Mouse (Mus musculus) ovary, adult 18-20 months (tissue): ENCODE measurements around the gene Gphb5.
"Not testable (repeated sequence)": the region's sequence is repeated elsewhere in the genome, so short reads cannot be mapped to it uniquely, and the experiment has no call there.

Experiments
- DNase-seq: peaks from one replicate; pipeline ENCODE4 v3.0.0; 2022; ENCODE audit warnings: low spot score, mixed read lengths

Gene Gphb5

DNA sequence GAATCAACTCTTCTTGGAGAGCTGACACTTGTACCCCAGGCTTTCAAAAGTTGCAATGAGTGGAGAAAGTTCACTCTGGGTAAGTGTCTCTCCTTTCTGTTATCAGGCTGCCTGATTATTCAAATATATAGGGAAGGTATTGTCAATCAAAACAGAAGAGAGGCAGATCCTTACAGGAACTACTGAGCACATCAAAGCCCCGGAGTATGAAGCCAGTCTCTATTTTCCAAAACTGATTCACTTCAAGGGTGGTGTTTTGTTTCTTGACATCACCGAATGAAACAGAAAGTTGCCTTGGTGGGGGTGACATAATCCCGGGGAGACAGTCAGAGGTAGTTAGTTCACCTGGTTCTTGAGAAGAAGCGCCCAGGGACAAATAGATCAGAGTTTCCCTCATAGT is at the start of gene Gphb5:
Gphb5 (minus strand) TSS at position 101 of the 400 bp plus-strand sequence.
- DNase-seq: no peak

DNA sequence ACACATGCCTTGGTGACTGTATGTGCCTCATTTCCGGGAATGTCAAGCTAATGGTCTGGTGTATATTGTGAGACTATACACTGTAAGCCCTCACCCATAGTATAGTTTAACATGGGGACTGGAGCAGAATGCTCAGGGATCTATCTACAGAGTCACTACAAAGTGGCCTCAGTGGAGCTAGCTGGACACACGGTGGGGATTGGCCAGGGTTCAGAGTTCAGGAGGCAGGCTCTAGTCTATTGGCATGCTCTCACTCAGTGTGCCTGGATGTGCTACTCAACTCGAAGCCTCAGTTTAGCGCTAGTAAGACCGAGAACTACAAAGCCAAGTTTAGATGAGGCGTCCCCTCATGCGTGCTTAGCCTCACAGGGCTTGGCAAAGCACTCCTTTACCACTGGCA is 49.6 kb upstream of the Gphb5 start:
- no peak for DNase-seq

DNA sequence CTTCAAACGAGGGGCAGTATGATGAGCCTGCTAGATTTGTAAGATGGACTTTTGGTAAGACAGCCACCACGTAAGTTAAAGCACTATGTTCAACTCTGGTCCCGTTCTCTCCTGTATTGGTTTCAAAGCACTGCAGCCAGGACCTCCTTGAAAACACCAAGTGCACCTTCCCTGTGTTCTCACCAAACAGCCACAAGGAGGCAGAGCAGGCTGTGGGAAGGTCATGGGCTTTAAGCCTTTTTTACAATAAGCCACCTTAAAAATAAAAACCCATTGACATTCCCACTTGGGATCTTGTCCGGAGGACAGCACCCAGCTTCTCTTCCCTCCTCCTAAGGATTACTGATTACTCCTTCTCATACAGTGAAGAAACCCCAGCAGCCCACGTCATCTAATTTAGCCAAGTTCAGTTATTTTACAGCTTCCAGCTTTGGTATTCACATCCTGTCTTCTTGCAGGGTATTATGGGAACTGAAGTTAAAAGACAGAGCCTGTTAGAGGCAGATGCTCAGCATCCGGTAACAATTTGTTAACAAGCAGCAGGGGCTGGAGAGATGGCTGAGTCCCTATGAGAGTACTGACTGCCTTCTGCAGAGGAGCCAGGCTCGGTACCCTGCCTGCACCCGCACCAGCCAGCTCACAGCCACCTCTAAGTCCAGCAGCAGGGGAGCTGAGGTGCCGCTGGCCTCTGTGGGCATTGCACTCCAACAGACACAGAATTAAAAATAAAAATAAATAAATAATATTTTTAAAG is 47.6 kb upstream of the Gphb5 start:
- no peak for DNase-seq

DNA sequence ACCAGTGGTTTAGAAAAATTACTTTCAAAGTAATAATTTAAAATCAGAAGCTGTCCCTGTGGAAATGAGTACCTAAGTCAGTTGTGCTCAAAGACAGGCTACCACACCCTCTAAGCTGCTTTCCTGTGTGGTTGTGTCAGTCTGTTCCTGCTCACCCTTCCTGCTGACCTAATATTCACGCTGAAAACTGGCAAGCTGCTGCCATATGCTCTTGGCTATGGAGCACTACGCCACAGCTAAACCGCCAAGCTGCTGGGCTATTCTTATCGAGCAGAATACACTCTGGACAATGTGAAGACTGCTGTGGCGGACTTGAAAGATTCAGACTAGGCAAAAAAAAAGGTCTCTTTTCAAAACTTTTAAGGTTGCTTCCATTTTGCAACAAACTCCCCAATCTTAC is 44.0 kb upstream of the Gphb5 start:
- DNase-seq: no peak

DNA sequence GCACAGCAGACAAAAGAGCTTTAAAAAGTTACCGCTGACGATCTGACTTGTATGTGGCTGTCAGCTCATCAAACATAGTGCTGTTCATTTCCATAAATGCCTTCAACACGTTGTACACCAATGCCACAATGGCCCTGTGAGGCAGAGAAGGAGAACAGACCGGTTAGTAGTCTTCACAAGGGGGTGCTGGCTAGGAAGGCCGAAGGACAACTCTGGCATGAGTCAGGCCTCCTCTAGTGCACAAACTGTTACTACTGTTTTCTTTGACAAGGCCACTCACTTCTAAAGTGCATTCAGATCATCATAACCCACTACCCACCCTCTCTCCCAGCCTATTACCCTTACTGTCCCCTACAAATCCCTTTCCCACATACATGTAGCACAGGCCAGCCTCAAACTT is 43.1 kb upstream of the Gphb5 start:
- DNase-seq: no peak

DNA sequence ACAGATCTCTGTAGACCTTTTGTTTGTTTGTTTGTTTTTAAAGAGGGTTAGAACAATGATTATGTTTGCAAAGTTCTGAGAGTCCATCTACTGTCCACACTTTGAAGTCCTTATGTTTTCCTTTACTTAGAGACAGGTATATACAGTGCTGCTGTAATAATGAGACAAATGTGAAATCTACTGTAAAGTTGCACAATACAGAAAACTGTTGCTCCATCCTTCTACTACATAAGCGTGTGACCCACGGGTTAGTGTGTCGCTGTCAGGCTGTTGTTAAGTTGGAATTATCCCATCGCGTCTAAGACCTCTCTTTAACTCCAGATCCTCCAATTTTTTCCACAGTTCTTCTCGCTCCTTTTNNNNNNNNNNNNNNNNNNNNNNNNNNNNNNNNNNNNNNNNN is 36.9 kb upstream of the Gphb5 start:
- DNase-seq: no peak

DNA sequence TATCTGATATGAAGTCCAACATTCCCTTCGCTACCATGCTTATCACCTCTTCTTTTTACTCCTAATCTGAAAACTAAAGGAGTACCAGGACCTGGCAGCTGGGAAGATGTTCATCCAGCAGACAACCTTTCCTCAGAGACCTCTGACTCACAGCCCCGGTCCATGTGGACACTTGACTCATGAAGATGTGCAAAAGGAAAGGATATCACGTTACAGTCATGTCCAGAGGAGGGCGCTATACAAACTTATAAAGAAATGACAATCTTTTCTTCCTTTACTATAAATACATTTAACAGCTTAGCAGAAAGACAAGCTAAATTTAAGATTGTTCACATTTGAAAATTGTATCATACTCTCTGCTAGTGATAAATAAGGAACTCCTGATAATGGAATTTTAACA is 36.4 kb upstream of the Gphb5 start:
- DNase-seq: no peak

DNA sequence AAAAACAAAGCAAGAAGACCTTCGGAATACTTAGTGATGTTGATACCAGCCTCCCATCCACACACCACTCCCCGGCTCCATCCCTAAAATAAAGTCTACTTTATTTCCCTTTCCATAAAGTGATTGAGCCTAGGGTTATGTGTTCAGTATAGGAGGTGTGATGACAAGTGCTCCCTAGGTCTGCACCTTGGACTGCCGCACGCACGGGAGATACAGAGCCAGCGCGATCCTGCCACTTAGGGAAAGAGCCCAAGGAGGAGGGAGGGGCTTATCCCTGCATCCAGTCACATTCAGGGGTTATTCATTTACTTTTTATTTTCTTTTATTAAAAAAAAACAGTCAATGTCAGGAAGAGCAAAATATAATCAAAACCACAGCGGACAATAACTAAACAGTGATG is 34.0 kb upstream of the Gphb5 start:
- DNase-seq: no peak

DNA sequence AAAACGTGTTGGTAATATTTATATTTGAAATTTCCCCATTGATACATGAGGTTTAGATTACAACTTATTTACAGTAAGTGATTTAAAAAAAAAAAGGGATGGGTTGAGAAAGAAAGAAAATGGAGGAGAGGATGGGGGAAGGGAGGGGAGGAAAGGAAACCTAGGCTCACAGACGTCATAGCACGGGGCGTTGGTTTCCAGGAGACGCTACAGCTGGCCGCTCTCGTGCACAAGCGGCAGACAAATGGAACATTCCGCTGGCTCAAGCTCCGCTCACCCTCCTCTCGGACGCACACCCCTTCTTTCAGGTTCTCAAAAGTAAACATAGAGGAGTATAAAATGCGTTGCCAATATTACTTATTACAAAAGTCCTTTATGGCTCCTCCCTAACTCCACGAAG is 33.4 kb upstream of the Gphb5 start:
- DNase-seq: peak; percentile 22

DNA sequence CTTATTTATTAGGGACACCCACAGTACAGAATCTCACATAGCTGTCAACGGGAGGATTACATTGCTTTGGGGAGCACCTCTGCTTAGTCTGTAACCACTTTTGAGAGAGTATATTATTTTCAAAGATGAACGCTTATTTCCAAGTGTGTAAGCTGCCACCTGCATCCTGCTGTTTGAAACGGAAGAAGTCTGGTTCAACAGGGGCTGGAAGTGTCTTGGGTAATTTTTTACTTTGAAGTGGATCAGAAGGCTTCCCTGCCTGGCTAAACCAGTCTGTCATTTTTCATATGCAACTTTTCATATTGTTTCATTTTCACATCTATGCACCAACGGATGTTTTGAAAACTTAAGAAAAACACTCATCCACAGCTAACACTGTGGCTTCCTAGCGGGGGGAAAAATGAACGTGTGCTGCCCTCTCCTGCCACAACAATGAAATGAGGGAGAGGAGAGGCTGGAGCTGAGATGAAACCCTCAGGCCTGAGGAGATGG is 32.9 kb upstream of the Gphb5 start:
- DNase-seq: no peak

DNA sequence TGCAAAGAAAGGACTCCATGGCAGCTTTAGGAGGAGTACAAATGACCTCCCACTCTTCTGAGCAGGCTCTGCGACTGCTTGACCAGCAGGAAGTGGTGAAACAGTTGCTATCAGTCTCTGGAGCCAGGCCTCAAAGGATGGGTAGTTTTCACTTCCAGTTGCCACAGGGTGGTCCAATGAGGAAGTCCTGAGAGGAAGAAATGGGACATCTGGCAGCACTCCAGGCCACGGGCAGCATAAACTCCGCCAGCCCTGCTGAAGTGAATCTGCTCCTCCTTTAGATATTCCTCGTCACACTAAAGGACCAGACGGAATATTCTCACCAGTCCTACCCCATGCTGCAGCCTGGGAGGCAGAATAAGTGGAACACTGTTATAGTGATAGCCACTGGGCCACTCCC is 32.3 kb upstream of the Gphb5 start:
- no peak for DNase-seq

DNA sequence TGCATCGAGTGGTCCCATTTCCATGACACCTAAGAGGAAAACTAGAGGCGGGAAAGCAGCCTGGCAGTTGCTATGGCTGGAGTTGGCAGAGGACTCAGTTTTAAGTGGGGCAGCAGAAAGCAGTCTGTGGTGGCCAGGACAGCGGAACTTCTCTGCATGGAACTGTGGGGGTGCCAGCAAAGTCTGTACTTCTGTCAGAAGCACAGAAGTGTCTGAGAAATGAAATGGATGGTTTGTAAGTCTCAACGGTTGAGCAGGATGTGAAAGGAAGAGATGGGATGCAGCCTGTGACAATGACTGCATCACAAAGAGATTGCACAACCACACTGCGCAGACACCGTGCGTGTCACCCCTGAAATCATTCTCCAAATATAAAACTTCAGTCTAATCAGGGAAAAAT is 29.7 kb upstream of the Gphb5 start:
- no peak for DNase-seq

DNA sequence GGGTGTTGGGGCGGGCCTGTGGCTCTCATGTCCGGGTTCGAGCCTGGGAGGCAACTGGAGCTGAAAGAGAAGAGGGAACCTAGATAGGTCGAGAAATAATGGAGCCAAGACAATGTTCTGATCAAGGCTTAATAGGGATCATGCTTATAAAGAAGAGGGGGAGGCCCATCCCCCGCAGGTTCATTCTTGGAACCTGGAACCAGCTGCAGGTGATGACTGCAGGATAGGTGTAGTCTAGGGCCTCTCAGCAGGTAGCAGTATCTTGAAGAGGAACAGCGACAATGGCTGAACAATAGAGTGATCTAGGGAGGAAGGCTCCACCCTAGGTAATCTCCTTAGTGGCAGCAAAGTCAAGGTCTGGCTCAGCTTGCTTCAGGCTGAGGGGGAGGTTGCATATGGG is 15.8 kb upstream of the Gphb5 start:
- not testable (repeated sequence) for DNase-seq

DNA sequence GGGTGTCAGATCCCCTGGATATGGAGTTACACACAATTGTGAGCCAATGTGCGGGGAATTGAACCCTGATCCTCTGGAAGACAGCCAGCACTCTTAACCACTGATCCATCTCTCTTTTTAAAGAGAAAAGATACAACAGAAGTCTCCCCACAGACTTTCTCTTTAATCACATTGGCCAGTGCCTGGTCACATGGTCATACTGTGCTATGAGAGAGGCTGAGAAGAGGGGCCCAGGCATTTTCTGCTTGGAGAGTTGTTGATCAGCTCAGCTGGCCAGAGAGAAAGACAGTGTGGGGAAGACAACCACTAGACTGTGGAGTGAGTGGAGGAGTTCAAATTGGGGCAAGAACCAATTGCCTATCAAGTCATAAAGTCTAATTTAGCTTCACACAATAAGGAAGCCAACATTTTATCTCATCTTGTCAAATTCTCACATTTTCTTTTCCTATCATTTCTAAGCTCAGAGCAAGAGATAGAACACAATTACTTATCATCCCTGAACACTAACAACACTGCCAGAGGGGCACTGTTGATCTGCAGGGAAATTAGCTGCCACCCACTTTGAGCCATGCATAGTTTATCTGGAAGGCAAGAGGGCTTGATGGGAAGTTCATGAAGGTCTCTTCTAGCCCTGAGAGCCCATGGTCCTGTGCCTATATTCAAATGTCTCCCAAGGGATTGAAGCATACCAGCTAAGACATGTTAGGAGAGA is 13.3 kb upstream of the Gphb5 start:
- no peak for DNase-seq

DNA sequence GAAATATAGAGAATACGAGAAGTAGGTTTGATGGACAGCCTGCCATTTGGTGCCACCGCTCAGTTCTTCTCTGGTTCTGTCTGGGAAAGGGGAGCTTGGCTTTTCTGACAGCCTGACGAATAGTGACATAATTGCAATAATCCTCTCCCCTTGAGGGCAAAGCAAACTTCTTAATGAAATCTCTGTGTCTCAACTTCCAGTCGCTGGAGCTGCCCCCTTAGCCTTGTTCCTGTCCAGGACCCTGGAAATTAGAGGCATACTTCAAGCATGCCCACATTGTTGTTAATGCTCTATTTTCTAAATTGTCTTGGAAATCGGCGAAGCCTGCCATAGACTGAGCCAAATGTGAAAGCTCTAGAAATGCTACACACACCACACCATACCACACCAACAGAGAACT is 12.1 kb upstream of the Gphb5 start:
- DNase-seq: no peak

DNA sequence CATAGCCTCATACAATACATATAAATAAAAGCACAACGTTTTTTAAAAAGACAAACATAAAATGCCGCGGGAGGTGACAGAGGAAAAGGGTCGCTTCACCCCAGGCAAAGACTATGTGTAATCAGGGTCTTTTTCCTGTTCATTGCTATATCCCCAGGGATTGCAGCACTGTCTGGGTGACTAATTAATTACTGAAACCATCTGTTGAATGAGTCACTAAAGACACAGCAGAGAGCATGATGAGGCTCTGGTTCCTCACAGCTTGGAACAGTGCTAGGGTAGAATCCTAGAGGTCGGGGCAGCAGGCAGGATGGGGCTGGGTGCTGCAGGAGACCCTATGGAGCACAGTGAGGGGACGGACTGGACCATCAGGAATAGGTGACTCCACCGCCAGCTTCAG is 9.3 kb upstream of the Gphb5 start:
- DNase-seq: no peak

DNA sequence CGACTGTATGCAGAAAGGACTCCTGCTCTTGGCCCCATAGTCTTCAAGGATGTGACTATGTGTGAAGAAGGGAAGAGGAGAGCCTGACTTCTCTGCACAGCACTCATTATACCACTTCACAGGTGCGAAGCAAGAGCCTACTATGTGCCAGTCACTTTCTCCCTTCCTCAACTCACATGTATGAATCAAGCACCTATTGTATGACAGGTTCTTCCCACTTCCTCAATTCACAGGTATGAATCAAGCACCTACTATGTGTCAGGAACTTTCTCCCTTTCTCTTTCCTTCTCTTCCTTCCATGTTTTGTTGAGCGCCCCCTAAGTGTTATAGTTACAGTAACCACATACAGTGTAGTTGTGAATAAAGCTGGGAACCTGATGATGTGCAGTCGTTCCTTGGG is 8.2 kb upstream of the Gphb5 start:
- DNase-seq: no peak

DNA sequence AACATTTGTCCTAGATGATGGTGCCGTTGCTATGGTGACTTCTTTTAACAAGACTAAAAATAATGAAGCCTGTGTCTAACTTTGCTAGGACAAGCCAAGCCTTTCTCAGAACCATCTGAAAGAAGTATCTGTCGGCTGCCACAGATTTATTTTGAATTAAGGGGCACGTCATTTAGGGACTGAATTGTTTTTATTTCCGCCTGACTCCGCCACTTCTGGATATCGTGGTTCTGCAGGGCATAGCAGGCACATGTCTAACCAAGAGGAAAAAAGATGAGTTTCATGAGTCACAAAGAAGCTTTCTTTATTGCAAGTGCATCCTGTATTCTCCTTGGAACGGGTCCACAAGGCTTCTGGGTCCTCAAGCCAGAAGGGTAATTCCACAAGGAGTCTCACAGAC is 7.8 kb upstream of the Gphb5 start:
- no peak for DNase-seq

DNA sequence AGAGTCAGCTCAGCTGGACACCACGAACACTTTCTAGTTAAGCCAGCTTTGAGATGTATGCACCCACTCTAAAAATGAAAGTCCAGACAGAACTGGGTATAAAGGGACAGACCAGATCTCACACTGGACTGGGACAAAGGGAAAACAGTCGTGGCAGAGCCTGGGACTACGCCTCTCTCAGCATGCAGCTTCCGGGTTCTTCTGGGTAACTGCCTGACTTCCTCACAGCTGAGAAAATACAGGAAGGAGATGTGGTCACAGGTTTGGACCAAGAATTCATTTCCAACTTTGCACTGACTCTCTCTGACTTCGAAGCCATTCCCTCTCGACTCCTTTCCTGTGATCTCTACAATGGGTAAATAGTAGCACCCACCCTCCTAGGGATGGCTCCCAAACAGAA is 1.6 kb downstream of the Gphb5 start:
- DNase-seq: no peak

DNA sequence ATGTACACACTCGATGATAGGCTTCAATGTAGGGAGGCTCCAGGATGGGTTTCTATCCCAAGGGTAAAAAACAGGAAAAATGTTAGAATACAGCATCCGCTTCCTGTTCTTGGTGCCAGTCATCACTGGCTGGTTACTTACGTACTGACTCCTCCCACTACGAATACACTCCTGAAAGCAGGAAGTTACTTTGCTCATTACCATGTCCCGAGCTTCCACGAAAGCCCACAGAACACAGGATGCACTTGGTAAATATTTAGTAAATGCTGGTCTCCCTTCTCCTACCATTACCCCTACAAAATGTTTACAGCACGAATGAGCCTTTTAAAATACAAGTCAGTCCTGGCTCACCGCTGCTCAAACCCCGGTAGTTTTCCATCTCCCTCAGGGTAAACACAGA is 3.6 kb downstream of the Gphb5 start:
- no peak for DNase-seq

DNA sequence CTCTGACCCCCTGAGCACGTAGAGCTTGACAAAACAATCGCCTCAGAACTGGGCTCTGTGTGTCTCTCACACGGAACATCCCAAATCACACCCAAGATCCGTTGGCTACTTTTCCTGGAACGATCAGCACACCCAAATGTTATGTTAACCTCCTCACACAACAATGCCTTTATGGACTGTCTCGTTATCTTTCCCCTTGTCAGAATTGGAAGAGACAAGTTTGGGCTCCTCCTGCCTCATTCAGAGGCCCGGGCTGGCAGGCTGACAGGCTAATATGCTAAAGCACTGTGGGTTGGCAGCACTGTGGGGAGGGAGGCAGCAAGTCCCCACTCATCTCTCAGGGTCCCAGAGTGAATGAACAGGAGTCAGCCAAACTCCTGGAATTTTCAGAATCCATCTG is 19.5 kb downstream of the Gphb5 start:
- no peak for DNase-seq

DNA sequence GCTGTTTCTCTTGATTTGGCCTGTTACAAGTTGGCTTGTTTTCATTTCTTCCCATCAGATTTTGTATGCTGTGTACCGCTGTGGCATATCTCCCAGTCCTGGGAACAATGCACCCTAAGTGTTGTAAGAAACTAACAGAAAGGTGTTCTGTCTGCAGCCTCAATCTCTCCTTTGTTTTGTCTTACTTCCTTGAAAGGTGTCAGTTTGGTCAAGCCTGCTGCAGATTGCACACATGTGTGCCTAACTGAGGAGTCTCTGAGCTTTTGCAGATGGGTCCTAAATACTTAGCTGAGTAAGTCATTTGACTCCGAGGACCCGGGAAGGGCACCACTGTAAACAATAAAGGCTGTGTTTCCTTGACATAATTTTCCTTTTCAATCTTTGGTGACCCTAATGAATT is 20.0 kb downstream of the Gphb5 start:
- no peak for DNase-seq

DNA sequence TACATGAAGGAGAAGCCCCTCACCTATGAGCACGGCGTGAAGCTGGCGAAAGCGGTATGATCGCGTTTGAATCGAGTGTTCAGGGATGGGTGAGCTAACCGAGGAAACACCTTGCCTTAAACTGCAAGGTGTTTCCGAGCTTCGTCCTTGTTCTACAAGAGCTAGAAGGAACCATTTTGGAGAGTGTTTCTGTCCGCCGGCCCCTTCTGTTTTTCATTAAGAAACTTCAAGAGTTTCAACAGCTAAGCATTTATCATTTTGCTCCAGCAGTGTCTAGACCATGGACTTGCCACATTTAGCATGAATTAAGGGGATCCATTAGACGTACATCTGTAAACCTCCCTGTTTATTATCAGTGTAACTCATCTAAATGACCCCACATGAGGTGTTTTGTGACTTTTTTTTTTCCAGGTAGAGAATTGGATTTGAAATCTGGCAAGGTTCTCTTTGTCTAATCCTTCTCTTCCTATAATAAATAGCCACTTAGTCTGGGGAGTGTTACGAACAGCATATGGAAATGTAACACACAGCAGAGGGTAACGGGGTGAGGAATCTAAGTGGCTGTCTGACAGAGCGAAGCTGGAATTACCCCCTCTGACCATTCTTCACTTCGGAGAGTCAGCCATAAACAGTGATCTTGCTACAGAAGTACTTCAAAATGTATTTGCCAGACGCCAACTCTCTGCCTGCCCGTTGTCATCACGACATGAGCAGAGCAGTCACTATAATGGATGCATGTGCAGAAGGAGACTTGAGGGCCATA is 22.4 kb downstream of the Gphb5 start:
- no peak for DNase-seq
